Mouse (Mus musculus): ENCODE results near the gene Zfp366.

The Zfp366 gene

DNA sequence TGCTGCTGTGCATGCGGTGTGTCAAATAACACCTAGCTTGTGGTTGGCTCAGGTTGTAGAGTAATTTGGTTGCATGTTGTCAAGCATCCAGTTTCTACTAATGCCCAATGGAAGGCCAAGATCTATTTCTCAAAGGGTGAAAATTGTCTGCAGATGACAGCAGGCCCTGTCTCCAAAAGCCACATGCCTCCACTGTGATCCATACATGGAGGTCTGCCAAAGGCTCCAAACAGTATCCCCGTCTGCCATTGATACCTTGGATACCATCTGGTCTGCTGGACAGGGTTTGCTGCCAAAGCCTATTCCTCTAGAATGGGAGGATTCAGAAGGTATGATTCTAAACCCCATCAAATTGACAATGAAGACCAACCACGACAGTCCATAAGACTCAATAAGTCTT lies 74.1 kb downstream of the Zfp366 start:
- no peak for DNase-seq

DNA sequence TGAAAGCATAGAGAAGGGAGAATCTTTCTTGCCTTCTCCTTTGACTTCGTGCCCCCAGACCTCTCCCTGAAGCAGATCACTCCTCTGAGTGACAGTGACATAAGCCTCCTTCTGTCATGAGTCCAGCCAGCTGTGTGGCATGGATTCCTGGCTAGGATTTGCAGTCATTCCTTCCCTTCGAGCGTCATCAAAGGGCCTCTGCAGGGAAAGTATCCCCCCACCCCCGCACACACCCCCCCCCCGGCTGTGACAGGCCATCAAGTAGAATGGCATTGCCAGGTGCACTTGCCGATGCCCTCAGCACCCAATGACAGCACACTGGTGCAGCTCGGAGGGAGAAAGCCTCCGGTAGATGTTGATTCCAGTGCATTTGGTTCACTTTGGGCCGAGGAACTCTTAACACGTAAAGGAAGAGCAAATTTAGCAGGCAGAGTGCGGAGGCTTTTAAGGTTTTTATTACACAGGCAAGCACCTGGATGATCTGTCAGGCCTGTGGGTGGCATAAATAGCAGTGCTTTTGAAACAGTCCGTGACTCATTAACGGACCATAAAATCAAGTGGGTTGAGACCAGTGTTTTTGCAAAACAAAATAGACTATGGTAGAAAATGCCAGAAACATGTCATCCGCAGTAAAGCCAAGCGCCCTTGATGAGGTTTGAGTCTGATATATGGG lies 75.0 kb downstream of the Zfp366 start:
- DNase-seq, result no peak

DNA sequence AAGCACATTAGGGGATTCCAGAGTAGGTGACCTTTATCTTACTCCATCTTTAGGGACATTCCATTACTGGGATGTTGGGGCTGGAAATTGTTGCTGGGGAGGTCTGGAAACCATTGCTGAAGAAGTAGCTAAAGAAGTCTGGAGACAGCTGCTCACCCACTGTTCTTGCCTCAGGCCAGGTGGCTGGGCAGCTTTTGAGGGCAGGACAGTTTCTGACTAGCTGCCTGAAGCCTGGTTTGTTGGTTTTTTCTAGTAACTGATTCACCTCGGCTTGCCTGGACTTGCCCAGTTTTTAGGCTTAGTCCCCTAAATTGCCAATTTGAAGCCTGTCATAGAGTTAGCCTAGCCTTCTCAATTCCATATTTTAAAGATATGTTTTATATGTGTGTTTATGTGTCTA lies 77.8 kb downstream of the Zfp366 start:
- DNase-seq, result no peak

DNA sequence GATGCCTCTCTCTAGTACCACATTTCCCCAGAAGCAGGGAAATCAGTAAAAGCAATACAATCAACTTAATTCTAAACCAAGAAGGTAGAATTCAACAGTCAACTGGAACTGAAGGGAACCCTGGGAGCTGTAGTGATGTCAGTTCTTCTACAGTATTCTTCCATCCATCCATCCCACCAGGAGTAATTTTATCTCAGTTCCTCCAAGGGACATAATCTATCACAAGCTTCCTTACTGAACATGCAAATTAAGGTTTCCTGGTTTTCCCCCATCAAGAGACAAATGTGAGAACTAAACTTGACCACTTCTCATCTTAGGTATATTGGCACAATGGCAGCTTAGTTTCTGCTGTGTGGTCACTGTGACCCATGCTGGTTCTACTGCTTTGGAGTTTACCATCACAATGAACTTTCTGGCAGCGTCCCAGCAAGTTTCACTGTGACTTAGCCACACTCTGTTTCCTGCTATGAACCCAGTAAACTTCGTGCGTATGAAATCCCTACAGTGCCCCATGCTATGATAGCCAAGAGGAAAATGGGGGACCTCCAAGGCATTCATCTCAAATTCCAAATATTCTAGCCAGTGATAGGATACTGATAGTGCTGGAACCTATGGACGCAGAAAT lies 78.6 kb downstream of the Zfp366 start:
- no peak for DNase-seq

DNA sequence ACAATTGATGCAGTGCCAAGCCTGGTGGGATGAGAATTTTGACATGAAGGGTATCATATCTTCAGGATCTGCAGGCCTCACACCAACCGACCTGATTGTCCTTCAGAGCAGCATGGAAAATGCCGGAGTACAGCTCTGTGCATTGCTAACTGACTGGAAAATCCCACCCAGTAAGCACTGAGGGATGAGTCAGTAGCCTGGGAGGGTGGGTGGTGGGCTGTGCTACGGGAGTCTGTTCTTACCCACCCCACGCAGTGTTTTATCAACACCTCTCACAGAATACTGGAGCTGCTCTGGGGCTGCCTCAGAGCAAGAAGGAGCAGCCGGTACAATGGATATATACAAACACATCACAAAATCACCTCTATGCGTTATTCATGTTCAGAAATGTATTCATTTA lies 79.9 kb downstream of the Zfp366 start:
- DNase-seq, result no peak

DNA sequence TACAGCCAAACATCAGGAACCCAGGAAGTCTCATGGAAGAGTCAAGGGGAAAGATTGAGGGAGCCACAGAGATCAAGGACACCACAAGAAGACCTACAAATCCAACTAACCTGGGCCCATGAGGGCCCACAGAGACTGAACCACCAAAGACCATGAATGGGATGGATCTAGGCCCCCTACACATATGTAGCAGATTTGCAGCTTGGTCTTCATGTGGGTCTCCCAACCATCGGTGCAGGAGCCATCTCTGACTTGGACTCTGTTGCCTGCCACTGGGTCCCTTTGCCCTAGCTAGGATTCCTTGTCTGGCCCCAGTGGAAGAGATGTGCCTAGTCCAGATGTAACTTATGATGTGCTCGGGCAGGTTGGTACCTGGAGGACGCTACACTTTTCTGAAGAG lies 87.4 kb downstream of the Zfp366 start:
- no peak for DNase-seq

DNA sequence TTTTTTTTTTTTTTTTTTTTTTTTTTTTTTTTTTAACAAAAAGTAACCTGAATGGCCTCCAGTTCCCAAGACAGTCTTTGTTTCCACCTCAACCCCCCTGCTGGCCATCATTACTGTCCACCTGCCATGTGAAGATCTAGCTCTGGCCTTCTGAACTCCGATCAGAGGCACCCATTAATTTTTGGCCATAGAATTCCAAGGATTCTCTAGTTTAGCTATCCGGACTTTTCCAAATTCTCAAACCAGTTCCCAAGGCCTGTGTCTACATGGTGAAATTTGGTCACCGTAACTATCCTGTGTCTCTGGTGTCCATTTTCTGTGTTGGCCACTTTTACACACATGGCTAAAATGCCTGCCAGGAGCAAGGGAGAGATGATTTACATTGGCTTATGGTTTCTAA lies 92.9 kb downstream of the Zfp366 start:
- no peak for DNase-seq

DNA sequence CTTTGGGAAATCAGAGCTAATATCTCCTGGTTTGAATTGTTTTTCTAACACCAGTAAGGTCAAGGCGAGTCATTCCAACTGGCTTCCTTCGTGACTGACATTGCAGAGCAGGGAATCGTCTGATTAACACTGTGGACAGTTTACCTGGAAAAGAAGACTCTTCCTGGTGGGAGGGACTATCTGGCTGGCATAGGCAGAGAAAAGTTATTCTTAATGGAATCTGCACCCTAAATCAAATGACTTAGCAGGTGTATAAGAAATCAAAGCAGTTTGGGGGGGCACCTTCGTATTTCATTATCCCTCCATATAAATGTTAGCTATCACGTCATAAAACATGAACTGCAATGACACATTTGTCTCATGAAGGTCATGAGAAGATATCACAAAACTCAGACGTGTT lies 93.9 kb downstream of the Zfp366 start:
- DNase-seq, result no peak

DNA sequence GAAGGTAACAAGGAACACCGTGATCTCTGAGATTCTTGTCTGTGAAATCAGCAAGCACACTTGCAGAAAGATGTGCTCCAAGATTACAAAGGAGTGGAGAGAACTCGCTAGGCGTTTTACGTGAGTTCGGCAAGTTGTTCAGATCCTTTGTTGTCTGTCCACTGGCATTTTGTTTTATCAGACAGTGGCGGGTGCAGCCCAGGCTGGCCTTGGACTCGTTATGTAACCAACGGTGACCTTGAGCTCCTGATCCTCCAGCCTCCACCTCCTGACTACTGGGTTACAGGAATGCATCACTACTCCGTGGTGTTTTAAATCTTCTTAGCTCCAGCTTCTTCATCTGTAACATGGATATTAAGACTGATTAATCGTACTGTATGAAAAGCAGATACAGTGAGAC lies 94.7 kb downstream of the Zfp366 start:
- no peak for DNase-seq

DNA sequence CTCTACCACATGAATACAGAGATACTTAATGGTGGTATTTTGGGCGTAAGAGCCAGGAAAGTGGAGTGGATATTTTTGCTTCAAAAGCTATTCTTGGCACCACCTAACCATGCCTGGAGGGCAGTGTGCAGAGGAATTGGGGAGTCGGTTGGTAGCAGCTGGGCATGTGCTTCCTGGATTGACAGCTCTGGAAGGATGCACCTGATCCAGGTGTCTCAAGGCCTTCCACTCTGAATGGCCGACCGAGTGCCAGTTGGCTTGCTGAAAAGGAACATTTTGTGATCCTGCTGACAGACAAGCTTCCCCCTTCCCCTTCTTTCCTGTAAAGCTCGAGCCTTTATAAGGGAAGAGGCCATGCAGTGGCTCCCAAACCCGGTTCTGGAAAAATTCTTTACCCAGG lies 98.3 kb downstream of the Zfp366 start:
- no peak for DNase-seq

DNA sequence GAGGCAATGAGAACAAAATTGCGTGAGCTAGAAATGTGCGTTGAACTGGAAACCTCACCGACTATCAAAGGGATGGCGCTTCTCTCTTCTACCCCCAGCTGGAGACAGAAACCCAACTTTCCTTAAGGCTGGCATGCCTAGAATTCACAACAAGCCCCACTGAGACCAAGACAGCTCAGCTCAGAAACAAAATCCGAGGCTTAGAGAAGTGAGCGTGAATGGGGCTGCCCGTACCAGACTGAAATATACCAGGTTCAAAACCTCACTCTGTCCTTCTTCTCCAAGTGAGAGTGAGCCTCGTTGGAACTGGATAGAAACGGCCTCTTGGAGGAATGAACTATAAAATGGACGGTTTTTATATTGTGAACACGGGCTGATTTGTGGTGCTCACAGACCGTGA lies 99.3 kb downstream of the Zfp366 start:
- DNase-seq, result no peak

DNA sequence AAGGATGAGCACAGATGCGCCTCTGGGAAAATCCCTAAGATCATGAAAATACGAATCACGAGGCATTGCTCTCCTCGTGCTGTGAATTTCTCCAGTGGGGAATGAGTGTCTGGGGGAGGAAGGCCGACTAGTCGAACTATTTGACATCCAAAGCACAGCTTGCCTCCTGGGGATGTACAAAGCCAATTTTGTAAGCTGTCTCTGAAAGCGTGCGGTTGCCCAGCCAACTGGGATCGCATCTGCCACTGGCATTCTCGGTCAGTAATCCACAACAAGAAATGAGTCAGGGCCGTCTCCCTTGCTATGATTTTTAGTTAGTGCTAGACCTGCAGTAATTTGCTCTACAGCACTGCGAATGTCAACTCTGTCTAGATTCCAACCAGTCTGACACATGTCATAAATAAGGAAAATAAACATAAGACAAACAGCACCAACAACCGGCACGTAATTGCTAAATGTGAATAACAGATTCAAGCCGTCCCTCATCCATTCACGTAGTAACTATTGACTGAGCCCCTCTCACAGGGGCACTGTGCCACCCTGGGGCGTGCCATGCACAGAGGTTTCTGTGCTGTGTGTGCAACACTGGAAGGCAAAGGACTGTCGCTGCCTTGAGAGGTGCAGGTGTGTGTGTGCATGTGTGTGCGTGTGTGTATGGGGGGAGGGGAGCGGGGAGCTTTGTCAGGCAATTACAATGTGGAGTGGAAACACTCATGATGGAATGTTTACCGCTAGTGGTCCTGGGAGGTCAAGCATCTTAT lies 100.0 kb downstream of the Zfp366 start:
- no peak for DNase-seq

DNA sequence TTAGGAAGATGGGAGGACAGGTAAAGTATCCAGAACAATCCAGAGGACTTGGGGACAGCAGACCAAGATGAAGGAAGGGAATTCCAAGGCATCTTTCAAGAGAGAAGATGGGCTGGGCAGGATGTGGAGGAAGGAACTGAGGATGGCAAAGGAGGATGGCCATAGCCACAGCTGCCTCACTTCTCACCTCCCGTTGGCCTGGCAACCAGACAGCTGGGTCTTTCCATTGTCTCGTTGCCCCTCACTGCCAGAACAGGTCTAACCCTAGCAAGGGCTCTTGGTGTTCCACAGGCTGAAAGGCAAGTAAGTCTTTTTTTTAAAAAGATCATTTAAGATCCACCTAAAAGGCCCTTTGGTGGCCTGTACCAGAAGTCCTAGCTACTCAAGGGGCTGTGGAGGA lies 100.6 kb downstream of the Zfp366 start:
- no peak for DNase-seq

DNA sequence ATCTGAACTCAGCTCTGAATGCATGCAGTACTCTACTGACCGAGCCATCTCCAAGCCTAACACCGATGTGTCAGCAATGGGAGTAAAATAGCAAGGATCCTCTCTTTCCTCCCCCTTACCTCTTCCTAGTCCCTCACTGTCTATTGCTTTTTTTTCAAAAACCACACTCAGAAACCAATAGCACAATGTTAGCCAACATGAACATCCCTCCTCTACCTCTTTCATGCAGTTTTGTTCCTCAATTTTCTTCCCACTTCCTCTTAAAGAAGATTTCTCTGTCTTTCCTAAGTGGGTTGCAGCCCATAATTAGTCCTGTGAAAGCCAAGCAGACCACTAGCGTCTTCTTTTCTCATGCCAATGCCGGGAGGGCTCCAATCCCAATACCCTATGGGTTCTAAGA lies 102.6 kb downstream of the Zfp366 start:
- DNase-seq, result no peak

DNA sequence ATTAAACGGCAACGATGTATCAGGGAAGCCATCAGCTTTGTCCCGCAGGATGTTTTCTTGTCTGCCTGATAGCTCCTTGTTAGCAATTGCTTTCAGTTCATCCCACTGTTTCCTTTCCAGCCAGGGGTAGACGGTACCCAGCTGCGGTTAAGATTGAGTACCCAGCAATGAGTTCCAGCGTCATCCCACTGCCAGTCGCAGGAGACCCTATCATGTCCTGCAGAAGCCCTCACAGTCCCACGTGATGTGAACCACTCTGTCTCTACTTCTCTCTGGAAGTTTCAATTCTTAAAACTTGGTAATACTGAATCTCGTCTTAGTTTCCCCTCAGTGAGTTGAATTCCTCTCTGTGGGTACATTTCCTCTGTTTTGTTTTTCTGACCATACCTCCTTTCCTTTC lies 103.2 kb downstream of the Zfp366 start:
- DNase-seq, result no peak

DNA sequence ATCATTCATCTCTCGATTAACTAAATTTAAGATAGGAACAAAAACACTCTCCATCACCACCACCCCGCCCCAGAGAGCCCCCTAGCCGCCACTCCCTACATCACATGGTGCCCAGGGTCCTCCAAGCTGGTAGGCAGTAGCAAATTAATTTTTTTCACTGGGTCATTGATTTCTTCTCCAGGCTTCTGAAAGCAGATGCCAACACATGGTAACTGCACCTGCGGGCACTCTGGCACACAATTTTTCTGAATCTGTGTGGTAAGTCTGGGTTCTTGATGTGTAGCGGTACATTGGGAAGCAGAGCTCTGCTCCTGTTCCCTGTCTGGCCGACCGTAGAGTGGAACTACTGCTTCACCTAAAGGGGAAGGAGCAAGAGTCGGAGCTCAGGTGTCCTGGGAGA lies 106.1 kb downstream of the Zfp366 start:
- DNase-seq, result no peak

DNA sequence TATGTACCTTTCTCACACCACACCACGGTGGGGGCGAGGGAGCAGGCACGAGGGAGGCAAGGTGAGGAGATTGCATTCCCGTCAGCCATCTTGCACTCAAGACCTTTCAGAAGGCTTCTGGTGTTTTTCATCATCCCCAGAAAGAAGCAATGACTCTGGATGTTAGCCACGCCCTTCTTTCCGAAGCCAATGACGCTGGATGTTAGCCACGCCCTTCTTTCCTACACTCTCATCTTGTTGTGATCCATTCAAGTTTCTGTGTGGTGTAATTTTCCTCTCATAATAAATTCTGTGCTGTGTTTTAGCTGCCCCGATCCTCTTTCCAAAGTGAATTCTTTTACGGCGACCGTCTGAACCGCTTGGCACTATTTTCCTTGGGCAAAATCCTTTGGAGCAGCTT lies 109.6 kb downstream of the Zfp366 start:
- DNase-seq, result no peak

DNA sequence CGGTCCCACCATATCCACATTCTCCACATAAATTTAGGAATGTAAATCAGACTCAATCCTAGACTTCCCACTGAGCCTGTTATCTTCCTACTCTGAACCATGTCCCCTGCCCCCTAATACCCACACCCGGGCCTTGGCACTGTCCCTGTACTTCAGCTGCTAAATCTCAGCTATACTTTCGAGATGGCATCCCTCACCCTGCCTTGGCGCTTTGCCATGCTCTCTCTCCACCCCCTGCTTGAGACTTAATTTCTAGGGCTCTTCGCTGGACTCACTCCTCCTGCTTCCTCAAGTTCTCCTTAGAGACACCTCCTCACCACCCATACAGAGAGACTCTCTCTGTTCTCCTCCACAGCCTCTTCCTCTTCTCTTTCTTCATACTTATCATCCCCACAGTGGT lies 115.3 kb downstream of the Zfp366 start:
- DNase-seq, result no peak

Measured in kidney, adult 8-10 months (tissue).